Mouse (Mus musculus) forelimb bud, embryonic 11.5 days (tissue): Measurements from ENCODE around the gene Pcna.
"Not testable (repeated sequence)": the region's sequence is repeated elsewhere in the genome, so short reads cannot be mapped to it uniquely, and the experiment has no call there.

Source experiments
- DNase-seq: peaks from one replicate; pipeline ENCODE4 v3.0.0-alpha.2; 2012; ENCODE audit warnings: low read depth, low spot score

Gene Pcna

GRCm38 (mm10) chr2:132252542-132253528 lies at the start of gene Pcna:
TSS of gene Pcna (minus strand) at chr2:132253314.
- peak; percentile 97 for DNase-seq

- no peak for DNase-seq
Measured at GRCm38 (mm10) chr2:132301436-132301835, 48.3 kb upstream of the Pcna start.

DNA sequence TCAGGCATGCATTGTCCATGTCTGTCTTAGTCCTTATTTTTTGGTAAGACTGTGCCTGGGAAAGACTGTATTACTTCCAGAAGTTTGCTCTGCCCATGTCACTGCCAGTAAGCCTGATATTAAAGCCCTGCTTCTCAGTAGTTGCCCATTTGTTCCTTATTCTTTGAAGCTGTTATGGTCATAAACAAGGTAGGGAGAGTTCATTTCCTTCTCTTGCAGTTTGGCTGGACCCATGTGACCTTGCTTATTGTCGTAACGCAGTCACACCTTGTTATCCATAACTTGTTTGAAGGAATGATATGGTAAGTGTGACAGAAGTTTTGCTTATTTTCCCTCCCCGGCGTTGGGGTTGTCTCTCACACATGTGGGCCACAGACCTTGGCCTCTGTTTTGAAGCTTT lies 45.1 kb upstream of the Pcna start:
- DNase-seq, result no peak

GRCm38 (mm10) chr2:132293694-132294450 lies 40.8 kb upstream of the Pcna start:
- no peak for DNase-seq

DNA sequence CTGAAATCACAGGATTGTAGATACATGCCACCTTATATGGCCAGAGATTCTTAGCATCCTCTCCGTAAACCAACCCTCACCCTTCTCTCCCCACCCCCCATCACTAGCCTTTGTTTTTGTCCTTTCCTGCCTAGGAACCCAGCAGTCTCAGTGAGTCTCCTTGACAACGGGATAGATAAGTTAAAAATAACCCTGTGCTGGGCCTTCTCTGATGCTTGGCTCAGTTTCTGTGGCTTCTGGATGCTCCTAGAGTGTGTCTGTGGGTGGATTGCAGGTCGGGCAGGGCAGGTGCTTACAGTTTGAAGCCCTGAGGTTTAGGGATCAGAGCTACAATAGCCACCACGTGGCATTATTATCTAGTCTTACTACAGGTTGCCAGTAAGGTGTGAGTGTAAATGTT lies 39.0 kb upstream of the Pcna start:
- no peak for DNase-seq

DNA sequence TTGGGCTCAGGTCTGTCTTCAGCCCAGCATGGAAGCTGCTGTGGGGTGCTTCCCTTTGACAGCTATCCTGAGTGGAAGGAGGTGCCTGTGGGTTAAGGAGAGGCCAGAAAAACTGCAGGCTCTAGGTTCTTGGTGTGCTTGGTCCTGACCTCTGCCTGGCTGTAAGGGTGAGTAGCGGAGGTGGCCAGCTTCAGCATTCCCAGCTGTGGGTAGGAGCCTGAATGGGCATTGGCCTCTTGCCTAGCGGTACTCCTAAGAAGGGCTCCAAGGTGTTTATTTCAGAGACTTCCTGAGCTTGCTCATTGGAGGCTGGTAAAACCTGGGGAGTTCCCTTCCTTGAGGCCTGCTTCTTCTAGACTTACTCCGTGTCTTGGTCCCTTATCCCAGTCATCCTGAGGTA lies 38.2 kb upstream of the Pcna start:
- DNase-seq, result no peak

GRCm38 (mm10) chr2:132290808-132291207 lies 37.7 kb upstream of the Pcna start:
- DNase-seq, result no peak

- DNase-seq, result not testable (repeated sequence)
Measured at GRCm38 (mm10) chr2:132289213-132289612, 36.1 kb upstream of the Pcna start.

GRCm38 (mm10) chr2:132286376-132287076 lies 33.4 kb upstream of the Pcna start:
- DNase-seq, result no peak

DNA sequence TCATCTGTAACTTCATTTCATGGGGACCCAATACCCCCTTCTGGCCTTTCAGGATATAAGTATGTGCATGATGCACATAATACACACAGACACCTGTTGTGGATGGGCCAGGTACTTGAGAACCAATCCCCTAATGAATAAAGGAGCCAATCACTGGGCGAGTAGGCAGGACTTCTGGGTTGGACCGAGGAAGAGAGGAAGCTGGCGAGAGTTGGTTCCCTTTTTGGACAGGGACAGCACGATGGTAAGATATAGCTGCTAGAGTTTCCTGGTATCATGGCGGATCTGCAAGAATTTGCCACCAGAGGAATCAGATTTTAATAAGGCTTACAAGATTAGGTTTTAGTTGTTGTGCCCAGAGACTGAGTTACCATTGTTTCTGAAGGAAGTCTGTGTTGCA lies 32.6 kb upstream of the Pcna start:
- not testable (repeated sequence) for DNase-seq

- DNase-seq, result no peak
Measured at GRCm38 (mm10) chr2:132284492-132285139, 31.5 kb upstream of the Pcna start.

GRCm38 (mm10) chr2:132283236-132284070 lies 30.3 kb upstream of the Pcna start:
- no peak for DNase-seq

DNA sequence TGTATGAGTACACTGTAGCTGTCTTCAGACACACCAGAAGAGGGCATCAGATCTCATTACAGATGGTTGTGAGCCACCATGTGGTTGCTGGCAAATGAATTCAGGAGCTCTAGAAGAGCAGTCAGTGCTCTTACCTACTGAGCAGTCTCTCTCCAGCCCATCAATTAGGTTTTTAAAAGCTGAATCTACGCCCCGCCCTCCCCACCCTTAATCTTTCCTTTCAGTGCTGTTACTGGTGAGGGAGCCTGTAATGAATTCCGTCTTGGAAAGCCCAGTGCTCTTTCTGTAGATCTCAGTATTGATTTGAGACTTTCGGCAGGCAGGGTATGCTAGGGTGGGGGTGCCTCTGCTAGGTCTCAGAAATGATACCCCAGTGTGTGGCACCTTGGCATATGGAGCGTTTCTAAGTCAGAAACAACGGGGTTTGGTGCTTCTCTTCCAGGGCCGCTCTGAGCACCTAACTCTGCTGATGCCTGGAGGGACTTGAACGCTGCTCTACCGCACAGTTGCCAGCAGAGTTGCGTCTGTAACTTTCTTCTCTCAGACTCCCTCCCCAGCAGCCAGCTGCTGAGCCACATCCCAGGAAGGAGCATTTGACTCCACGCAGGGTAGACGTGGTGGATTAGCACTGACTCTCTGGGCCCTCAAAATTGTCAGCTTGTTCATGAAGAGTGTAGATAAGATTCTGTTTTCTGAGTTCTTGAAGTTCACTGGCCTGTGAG lies 29.5 kb upstream of the Pcna start:
- DNase-seq, result no peak

GRCm38 (mm10) chr2:132281560-132282452 lies 28.7 kb upstream of the Pcna start:
- DNase-seq, result no peak

- no peak for DNase-seq
Measured at GRCm38 (mm10) chr2:132280518-132281120, 27.5 kb upstream of the Pcna start.

- no peak for DNase-seq
Measured at GRCm38 (mm10) chr2:132279978-132280377, 26.9 kb upstream of the Pcna start.

GRCm38 (mm10) chr2:132279336-132279882 lies 26.3 kb upstream of the Pcna start:
- no peak for DNase-seq

GRCm38 (mm10) chr2:132278273-132278853 lies 25.2 kb upstream of the Pcna start:
- no peak for DNase-seq
